Mouse (Mus musculus) MEL (cell line): Measurements from ENCODE around the gene Dusp12.

Source experiments
- CTCF ChIP-seq, 3 experiments: IDR thresholded peaks in 2 of 3; conservative IDR thresholded peaks in 1 of 3; 2 replicates each; pipeline ENCODE4 v1.5.1; 2011 to 2012; ENCODE audit warnings: low read length in 3 of 3, low read depth in 2 of 3, mild to moderate bottlenecking in 2 of 3, improper control_type of control experiment in 1 of 3, inconsistent platforms in 1 of 3, mixed read lengths in 1 of 3, moderate library complexity in 1 of 3; ENCODE audit not compliant: control insufficient read depth in 1 of 3, insufficient read depth in 1 of 3, poor library complexity in 1 of 3, severe bottlenecking in 1 of 3
- EP300 ChIP-seq, 2 experiments: IDR thresholded peaks; 2 replicates each; pipeline ENCODE4 v1.6.1; 2011; ENCODE audit warnings: improper control_type of control experiment in 2 of 2, low read length in 2 of 2, low read depth in 1 of 2, mild to moderate bottlenecking in 1 of 2
- ETS1 ChIP-seq: IDR thresholded peaks from 2 replicates; pipeline ENCODE4 v1.6.1; 2012; ENCODE audit warnings: low read depth, mild to moderate bottlenecking, inconsistent platforms, low read length, improper control_type of control experiment, moderate library complexity
- MXI1 ChIP-seq: IDR thresholded peaks from 2 replicates; pipeline ENCODE4 v1.6.1; 2011; ENCODE audit warnings: mild to moderate bottlenecking, low read depth, low read length, improper control_type of control experiment
- POLR2A ChIP-seq, 2 experiments: IDR thresholded peaks; 2 replicates each; pipeline ENCODE4 v1.6.1; 2011 to 2012; ENCODE audit warnings: low read length in 2 of 2, mild to moderate bottlenecking in 2 of 2, control low read depth in 1 of 2, improper control_type of control experiment in 1 of 2, low read depth in 1 of 2, moderate library complexity in 1 of 2; ENCODE audit not compliant: control insufficient read depth in 1 of 2, insufficient read depth in 1 of 2, poor library complexity in 1 of 2
- TAL1 ChIP-seq: IDR thresholded peaks from 2 replicates; pipeline ENCODE4 v1.6.1; 2012; ENCODE audit warnings: mild to moderate bottlenecking, inconsistent platforms, low read length, moderate library complexity, mixed read lengths
- UBTF ChIP-seq: IDR thresholded peaks from 2 replicates; pipeline ENCODE4 v1.6.1; 2012; ENCODE audit warnings: low read depth, mild to moderate bottlenecking, inconsistent platforms, low read length, improper control_type of control experiment, moderate library complexity, borderline replicate concordance; ENCODE audit not compliant: insufficient read depth
- ZC3H11A ChIP-seq: IDR thresholded peaks from 2 replicates; pipeline ENCODE4 v1.6.1; 2012; ENCODE audit warnings: low read depth, mild to moderate bottlenecking, inconsistent platforms, low read length, improper control_type of control experiment
- ZNF384 ChIP-seq: IDR thresholded peaks from 2 replicates; pipeline ENCODE4 v1.6.1; 2012; ENCODE audit warnings: low read depth, mild to moderate bottlenecking, inconsistent platforms, low read length, improper control_type of control experiment

DNA sequence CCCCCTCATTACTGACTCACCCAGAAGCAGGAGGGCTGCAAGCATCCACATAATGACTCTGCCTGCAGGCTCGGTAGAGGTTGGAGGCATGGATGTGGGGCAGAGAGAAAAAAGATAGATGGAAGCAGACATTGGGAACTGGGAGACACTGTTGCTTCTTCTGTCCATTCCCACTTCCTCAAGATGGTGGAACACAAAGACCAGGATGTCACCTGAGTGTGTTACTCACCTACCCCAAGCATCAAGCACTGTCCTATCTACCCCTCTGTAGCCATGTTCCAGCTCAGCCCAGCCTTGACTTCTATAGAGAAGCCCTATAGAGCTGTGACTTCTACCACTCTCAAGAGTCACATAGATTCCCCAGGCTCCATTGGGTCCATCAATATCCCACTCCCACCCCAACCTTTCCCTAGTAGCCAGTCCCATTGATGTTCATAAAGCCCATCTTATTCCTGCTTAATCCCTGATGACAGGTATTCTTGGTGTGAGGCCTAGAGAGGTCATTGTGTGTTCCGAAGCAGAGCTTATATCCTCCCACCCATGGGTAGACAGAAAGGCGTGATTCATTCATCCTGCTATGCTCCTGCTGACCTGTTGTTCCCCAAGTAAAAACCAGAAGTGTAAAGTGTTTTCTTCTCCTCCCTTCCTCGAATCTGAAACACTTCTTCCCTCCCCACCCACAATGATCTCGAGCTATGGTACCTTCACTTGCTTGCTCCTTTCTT is 27.7 kb upstream of the Dusp12 start, which contains the start of gene Fcrlb:
- TF ChIP-seq ZC3H11A (no peak), POLR2A (IDR thresholded peaks at IDR 0.05; ENCODE audit: control insufficient read depth in 1 of 2, insufficient read depth in 1 of 2, low read depth in 1 of 2, low read length in 2 of 2, poor library complexity in 1 of 2) (no peak), TAL1 (no peak), UBTF (no peak), ZNF384 (no peak), CTCF (IDR thresholded peaks at IDR 0.05 in 2 of 3, conservative IDR thresholded peaks at IDR 0.05 in 1 of 3; ENCODE audit: control insufficient read depth in 1 of 3, insufficient read depth in 1 of 3, low read depth in 2 of 3, low read length in 3 of 3, poor library complexity in 1 of 3, severe bottlenecking in 1 of 3) (no peak), MXI1 (no peak), ETS1 (no peak), EP300 (IDR thresholded peaks at IDR 0.05; ENCODE audit: low read depth in 1 of 2, low read length in 2 of 2) (no peak)
